Mouse (Mus musculus) layer of hippocampus, postnatal 10 days (tissue): Measurements from ENCODE around the gene Ezr. TPM values are rescaled to one million over a fixed set of nuclear protein-coding genes. Genes with fewer than 3 reads are reported as not detected.
"Not testable (repeated sequence)": the region's sequence is repeated elsewhere in the genome, so short reads cannot be mapped to it uniquely, and the experiment has no call there.

Experiments
- DNase-seq, 2 experiments: peaks; one replicate each; pipeline ENCODE4 v3.0.0; 2021; ENCODE audit warnings: low spot score in 2 of 2
- total RNA-seq, 2 experiments: library from RNA; stranded (reverse); gene quantifications; 2 replicates each; pipeline ENCODE4 v1.2.3; 2021

The Ezr gene
- total RNA-seq, 2 experiments from 2014 or later: 51.0 to 56.6 TPM

DNA sequence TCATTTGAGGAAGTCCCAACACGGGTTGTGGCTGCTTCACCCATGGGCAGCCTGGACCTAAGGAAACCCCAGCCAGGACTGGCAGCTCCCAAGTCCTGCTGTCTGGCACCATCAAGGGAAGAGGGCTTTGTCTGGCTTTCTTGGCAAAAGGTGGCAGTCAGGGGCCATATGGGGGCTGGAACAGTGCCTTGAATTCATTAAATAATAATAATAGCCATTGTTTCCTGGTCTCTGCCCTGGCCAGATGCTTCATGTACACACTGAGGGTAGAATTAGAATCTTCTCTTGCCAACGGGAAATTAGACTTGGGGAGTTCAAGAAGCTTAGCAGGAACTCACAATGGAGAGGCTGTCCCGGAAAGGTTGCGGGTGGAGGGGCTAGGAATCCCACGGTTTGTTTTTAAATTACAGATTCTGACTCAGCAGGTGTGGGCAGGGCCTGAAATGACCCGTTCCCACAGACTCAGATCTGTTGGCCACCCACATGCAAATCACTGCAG, 53.3 kb downstream of the Ezr start:
- DNase-seq: peak in 1 of 2 experiments; percentile 23

- no peak for DNase-seq
Measured at GRCm38 (mm10) chr17:6727996-6728610, 54.5 kb downstream of the Ezr start.

DNA sequence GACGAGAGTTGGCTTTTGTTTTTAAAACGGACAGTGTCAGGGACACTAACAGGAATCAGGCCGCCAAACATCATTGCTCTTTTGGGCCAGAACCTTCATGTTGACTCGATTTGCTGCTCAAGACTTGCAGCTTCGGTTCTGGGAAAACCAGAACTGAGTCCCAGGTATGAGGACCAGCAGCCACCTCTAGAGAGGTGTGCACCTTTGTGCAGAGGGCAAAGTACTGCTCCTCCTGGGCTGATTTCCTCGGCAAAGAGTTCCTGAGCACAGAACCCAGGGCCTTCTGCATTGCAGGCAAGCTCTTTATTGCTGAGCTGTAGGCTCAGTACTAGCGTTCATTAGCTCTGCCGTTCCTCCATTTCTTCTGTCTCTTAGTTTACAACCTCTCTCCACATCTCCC, 68.6 kb downstream of the Ezr start:
- not testable (repeated sequence) for DNase-seq

DNA sequence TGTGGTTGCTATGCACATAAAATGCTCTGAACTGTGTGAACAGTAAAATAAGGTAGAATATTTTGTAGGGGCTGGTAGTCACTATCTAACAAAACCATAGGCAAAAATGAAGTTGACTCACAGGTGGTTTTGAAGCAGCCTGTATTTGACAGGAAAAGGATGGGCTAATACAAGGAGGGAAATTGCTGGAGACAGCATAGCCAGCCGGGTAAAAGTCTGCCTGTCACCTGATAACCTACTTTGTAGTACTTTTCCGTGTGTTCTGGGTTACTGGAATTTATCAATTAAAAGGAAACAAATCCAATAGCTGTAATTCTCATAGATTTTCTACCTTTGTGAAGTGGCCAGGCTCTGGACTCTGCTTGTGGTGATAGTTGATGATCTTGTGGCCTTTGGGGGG, 69.1 kb downstream of the Ezr start:
- not testable (repeated sequence) for DNase-seq

GRCm38 (mm10) chr17:6708194-6708593, 74.4 kb downstream of the Ezr start:
- DNase-seq: not testable (repeated sequence)

DNA sequence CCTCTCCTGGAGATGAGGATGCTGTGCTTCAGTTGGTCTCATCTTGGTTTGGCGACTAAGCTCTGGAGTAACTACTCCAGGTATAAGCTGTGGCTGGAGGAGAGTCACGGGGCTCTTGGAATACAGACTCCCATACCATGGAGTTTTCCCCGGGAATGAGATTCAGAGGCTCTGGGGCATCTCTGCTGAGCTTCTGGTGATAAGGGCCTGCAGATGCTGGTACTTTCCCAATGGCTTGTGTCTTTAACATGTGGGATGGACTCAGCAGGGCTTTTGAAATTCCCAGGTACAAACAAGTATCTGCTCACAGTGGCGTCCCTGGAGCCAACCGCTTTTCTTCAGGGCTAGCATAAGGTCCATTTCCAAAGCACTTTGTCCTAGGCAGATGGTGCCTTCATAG, 75.2 kb downstream of the Ezr start:
- not testable (repeated sequence) for DNase-seq

- DNase-seq: not testable (repeated sequence)
Measured at GRCm38 (mm10) chr17:6706448-6706847, 76.1 kb downstream of the Ezr start.

DNA sequence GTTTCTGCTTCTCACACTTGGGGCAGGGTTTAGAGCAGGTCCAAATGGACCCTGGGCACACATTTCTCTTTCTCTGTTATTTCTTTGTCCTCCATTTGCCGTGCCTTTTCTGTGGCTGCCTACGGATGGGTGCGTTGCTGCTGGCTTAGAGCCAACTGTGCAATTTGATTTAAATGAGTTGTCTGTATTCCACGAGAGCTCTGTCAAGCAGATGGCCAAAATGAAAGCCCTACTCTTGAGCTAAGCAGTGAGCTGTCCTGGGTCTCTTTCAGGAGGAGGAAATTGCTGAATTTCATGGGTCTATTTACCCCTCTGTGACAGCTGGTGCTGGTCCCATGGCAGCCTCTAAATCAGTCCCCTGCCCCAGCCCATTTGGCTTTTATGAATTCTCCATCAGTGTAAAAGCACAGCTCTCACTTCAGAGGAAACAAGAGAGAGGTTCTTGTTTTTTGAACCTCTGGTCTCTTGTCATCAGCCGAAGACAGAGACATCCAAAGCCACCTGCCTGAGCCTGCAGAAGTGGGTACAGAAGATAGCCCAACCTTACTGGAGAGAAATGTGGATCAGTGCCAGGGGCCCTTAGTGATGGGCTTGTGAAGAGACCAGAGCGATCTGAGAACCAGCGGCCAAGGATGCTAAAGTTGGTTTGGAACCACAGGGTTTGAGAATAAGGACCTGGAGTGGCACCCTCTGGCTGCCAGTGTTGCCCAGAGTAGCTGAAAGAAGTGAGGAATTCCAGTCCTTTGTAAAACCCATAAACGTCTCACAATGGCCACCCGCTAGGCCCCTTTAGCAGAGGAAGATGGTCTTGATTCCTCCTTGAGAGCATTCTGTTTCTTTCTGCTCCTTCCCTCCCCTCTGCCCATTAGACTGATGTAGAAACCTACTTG, 79.0 kb downstream of the Ezr start:
- DNase-seq: peak in 1 of 2 experiments; percentile 21

DNA sequence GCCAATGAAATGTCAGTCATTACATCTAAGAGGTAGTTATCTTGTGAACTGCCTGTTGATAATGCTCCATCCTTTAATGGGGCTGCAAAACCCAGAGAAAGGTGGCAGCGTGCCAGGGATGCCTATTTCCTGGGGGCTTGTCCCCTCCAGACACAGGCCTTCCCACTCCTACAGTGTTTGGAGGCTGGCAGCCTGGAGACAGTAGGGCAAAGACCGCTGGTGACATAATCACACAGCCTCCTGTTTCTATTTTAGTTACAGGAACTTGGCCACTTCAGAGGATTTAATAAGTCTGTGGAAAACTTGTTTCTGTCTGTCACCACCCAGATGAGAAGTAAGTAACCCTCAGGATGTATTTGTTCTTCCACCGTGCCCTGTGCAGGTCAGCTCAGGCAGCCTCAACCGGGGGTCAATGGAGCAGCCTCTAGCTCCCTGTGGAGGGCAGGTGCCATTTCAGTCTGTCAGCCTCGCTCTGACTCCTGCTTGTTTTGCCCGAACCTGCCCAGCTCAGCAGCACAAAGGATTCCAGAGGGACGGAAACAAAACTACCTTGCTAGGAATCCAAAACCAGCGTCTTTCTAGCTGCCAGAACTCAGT, 79.9 kb downstream of the Ezr start:
- peak in 1 of 2 experiments; percentile 29 for DNase-seq

- not testable (repeated sequence) for DNase-seq
Measured at GRCm38 (mm10) chr17:6700077-6700476, 82.5 kb downstream of the Ezr start.

GRCm38 (mm10) chr17:6699502-6699901, 83.1 kb downstream of the Ezr start:
- not testable (repeated sequence) for DNase-seq

- peak; percentile 64 to 66 for DNase-seq
Measured at GRCm38 (mm10) chr17:6697224-6697775, 85.3 kb downstream of the Ezr start.

DNA sequence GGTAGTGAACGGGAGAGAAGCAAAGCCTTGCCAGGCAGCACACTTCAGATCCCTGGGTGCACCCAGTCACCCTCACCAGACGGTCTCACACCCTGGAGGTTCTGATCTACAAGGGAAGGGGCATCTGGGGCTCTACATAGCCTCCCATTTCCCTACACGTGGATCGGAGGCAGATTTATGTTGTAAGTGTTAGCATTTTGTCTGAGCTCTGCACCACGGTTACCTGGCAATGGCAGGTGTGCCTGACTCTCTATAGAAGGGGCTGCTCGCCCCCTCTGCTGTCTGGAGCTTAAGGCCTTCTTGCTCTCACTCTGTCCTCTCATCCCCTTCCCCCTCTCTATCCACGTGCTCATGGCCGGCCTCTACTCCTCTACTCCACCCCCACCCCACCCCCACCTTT, 86.1 kb downstream of the Ezr start:
- not testable (repeated sequence) for DNase-seq

DNA sequence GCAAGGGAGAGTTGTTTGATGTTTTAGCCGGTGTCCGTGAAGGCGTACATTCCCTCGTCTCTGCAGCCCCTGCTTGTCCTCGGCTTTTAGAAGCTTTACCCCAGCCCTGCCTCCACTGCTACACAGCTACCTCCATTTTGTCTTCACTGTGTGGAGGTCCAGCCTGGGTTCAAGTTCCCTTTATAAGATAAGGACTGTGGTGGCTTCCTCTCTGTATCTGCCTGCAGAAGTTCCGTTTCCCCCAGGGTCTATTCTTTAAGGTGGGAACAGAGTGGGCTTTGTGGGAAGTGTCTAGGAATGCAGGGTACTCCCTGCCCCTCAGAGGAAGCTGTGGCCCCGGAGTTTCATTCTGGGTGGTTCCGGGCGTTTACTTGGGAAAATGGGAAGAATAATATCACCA, 86.9 kb downstream of the Ezr start:
- peak in 1 of 2 experiments; percentile 12 for DNase-seq

- peak; percentile 99 for DNase-seq
Measured at GRCm38 (mm10) chr17:6691596-6691995, 91.0 kb downstream of the Ezr start.

GRCm38 (mm10) chr17:6689344-6689743, 93.2 kb downstream of the Ezr start:
- not testable (repeated sequence) for DNase-seq

Other genes with a start within 250 kb of the Ezr start
- 10 to 100 TPM; 28.0 to 30.9 TPM for gene Dynlt1c, start 181.1 kb downstream of the Ezr start, total RNA-seq
- gene Dynlt1f, start 126.9 kb downstream of the Ezr start, total RNA-seq: 100 to 1,000 TPM; 140 to 167 TPM
- under 1 TPM in 1 of 2 experiments, not detected in 1; 0.25 TPM for gene Sytl3, start 123.7 kb downstream of the Ezr start, total RNA-seq
- 10 to 100 TPM; 34.3 to 34.7 TPM for gene Rsph3b, start 165.9 kb upstream of the Ezr start, total RNA-seq
- gene Tagap1, start 178.4 kb upstream of the Ezr start, total RNA-seq: 10 to 100 TPM; 22.1 to 22.3 TPM
- gene Rnaset2b, start 187.8 kb upstream of the Ezr start, total RNA-seq: 10 to 100 TPM; 41.0 to 49.7 TPM
- gene Gm49721, start 196.1 kb upstream of the Ezr start, total RNA-seq: under 1 TPM; 0.34 to 0.36 TPM
- gene Gm1604a, start 242.8 kb upstream of the Ezr start, total RNA-seq: 1 to 10 TPM; 1.2 TPM